Mouse (Mus musculus) ES-Bruce4 (cell line): ENCODE data around the gene Tspan11. TPM values are rescaled to one million over a fixed set of nuclear protein-coding genes. Genes with fewer than 3 reads are reported as not detected.

Experiments used
- H3K27ac ChIP-seq: 2 replicates; pipeline ENCODE4 v1.5.1; 2012; ENCODE audit warnings: low read length, inconsistent platforms; ENCODE audit not compliant: insufficient read depth
- H3K27me3 ChIP-seq: 2 replicates; pipeline ENCODE4 v1.6.1; 2012; ENCODE audit warnings: mild to moderate bottlenecking, low read length, inconsistent platforms; ENCODE audit not compliant: control insufficient read depth, poor library complexity, insufficient read depth, severe bottlenecking
- H3K36me3 ChIP-seq: 2 replicates; pipeline ENCODE4 v1.6.1; 2012; ENCODE audit warnings: inconsistent platforms, mild to moderate bottlenecking, low read length, moderate library complexity; ENCODE audit not compliant: control insufficient read depth, poor library complexity, insufficient read depth, severe bottlenecking
- H3K4me1 ChIP-seq: one replicate; pipeline ENCODE4 v1.8.1; 2011; ENCODE audit warnings: low read length; ENCODE audit not compliant: control insufficient read depth, insufficient read depth
- H3K4me3 ChIP-seq: 2 replicates; pipeline ENCODE4 v1.5.1; 2011; ENCODE audit warnings: low read depth, mild to moderate bottlenecking, low read length
- H3K9ac ChIP-seq: 2 replicates; pipeline ENCODE4 v1.6.1; 2012; ENCODE audit warnings: low read depth, mild to moderate bottlenecking, inconsistent platforms; ENCODE audit not compliant: poor library complexity, severe bottlenecking
- H3K9me3 ChIP-seq: replicated peaks from 2 replicates; pipeline ENCODE4 v1.6.1; 2012; ENCODE audit warnings: mild to moderate bottlenecking, low read length, inconsistent platforms; ENCODE audit not compliant: control insufficient read depth, poor library complexity, insufficient read depth, severe bottlenecking
- CTCF ChIP-seq: IDR thresholded peaks from one replicate; pipeline ENCODE4 v1.8.1; 2011; ENCODE audit warnings: low read depth, low read length
- EP300 ChIP-seq: IDR thresholded peaks from 2 replicates; pipeline ENCODE4 v1.6.1; 2011; ENCODE audit warnings: low read depth, low read length; ENCODE audit not compliant: insufficient read depth
- POLR2A ChIP-seq: IDR thresholded peaks from one replicate; pipeline ENCODE4 v1.8.1; 2011; ENCODE audit warnings: low read length; ENCODE audit not compliant: insufficient read depth
- polyA plus RNA-seq: library from polyadenylated mRNA; stranded (reverse); fragments of >200 nt; gene quantifications from 2 replicates; pipeline ENCODE4 v1.2.4, GENCODE M21; 2011; ENCODE audit warnings: low read depth; ENCODE audit not compliant: missing spikeins, insufficient read depth, insufficient read length

The Tspan11 gene
- polyA plus RNA-seq, 1 experiment: 0.12 TPM

DNA sequence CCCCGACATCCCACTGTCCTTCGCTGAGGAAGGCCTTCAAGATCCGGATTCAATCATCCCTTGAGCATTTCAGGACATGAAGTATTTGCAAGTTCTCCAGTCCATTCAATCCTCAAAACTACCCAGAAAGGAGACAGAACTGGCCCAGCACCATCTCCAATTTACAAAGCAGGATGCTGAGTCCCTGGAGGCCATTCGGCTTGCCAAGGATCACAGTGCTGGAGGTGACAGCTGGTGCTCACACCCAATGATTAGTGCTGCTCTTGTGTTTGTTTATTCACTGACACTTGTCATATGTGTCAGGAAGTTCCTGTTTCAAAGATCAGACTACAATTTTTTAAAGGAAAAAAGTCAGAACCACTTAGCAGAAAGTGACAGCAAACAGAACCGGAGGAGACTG, 14.3 kb downstream of the Tspan11 start:
- Histone ChIP-seq H3K4me1 (no peaks in the 10 kb centered on the region), H3K4me3 (no peak overlapping the region), H3K9me3 (no peaks in the 10 kb centered on the region), H3K27ac (no peak overlapping the region), H3K36me3 (no peaks in the 10 kb centered on the region), H3K9ac (no peak overlapping the region), H3K27me3 (no peaks in the 10 kb centered on the region)
- no peak for TF ChIP-seq POLR2A
- no peak for TF ChIP-seq CTCF
- no peak for TF ChIP-seq EP300

GRCm38 (mm10) chr6:127902559-127902958, 15.2 kb downstream of the Tspan11 start:
- Histone ChIP-seq H3K9me3 (no peaks in the 10 kb centered on the region), H3K9ac (no peak overlapping the region)

DNA sequence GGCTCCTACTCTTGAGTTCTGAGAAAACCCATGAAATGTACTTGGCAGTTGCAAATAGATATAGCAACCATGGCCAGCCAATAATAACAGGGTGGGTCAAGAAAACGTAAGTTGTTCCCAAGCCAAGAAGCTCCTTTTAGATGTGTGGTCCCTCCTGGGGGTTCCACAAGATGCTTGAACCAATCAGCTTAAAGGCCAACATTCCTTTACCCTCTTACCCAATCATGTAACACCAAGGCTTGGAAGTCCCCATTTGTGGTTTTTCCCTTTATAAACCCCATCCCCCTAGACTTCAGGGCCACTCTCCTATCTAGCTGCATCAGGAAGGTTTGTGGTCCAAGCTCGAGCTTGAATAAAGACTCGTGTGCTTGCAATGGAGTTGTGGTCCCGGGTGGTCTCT, 23.2 kb downstream of the Tspan11 start:
- Histone ChIP-seq H3K9ac (no peak overlapping the region), H3K4me3 (no peak overlapping the region), H3K4me1 (no peaks in the 10 kb centered on the region), H3K27me3 (no peaks in the 10 kb centered on the region), H3K36me3 (no peaks in the 10 kb centered on the region), H3K9me3 (no peaks in the 10 kb centered on the region), H3K27ac (no peak overlapping the region)
- no peak for TF ChIP-seq EP300
- TF ChIP-seq CTCF: no peak

More at GRCm38 (mm10) chr6:127902559-127902958, 15.2 kb downstream of the Tspan11 start:
- no peaks in the 10 kb centered on the region for H3K27me3 ChIP-seq
- H3K36me3 ChIP-seq: no peaks in the 10 kb centered on the region
- H3K4me1 ChIP-seq: no peaks in the 10 kb centered on the region
- H3K27ac ChIP-seq: no peak overlapping the region
- H3K4me3 ChIP-seq: no peak overlapping the region
- no peak for TF ChIP-seq POLR2A
- no peak for TF ChIP-seq CTCF
- no peak for TF ChIP-seq EP300

DNA sequence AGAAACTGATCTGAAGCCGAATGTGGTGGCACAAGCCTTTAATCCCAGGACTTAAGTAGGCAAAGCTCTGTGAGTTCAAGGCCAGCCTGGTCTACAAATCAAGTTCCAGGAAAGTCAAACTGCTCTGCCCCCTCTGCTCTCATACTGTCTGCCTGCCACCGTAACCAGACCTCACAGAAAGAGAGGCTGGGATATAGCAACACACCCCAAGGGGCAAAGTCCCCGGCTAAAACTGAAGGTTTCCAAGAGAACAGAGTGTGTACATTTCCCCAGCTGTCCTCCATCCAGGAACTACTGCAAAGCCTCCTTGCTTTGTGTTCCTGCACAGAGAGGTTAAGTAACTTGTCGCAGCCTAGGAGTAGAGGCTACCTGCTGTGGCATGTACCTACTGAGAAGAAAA, 24.3 kb downstream of the Tspan11 start:
- Histone ChIP-seq H3K36me3 (no peaks in the 10 kb centered on the region), H3K27me3 (no peaks in the 10 kb centered on the region), H3K9ac (no peak overlapping the region), H3K4me3 (no peak overlapping the region), H3K4me1 (no peaks in the 10 kb centered on the region), H3K9me3 (no peaks in the 10 kb centered on the region), H3K27ac (no peak overlapping the region)
- TF ChIP-seq EP300 (no peak), POLR2A (no peak), CTCF (no peak)

DNA sequence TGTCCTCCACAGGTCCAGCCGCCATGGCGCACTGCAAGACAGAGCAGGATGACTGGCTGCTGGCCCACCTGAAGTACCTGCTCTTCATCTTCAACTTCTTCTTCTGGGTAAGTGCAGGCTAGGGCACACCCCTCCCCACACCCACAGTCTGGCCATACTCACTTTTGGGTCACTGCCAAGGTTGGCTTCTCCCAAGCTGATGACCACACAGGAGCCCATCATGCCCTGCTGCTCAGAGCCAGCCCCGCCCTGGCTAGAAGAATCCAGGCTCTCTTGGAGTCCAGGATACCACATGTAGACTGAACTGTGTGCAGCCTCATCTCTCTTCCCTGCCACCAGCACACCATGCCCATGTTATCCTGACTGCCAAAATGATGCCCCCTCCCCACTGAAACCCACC, 25.5 kb downstream of the Tspan11 start:
- Histone ChIP-seq H3K9me3 (no peaks in the 10 kb centered on the region), H3K4me3 (no peak overlapping the region), H3K36me3 (no peaks in the 10 kb centered on the region), H3K27ac (no peak overlapping the region), H3K4me1 (no peaks in the 10 kb centered on the region), H3K9ac (no peak overlapping the region), H3K27me3 (no peaks in the 10 kb centered on the region)
- no peak for TF ChIP-seq POLR2A
- TF ChIP-seq EP300: no peak
- no peak for TF ChIP-seq CTCF

- TF ChIP-seq POLR2A: no peak
- no peak for TF ChIP-seq CTCF
- no peak for TF ChIP-seq EP300
- no peak overlapping the region for H3K27ac ChIP-seq
- no peaks in the 10 kb centered on the region for H3K9me3 ChIP-seq
- no peaks in the 10 kb centered on the region for H3K27me3 ChIP-seq
- H3K9ac ChIP-seq: no peak overlapping the region
- H3K36me3 ChIP-seq: no peaks in the 10 kb centered on the region
- H3K4me3 ChIP-seq: no peak overlapping the region
- H3K4me1 ChIP-seq: no peaks in the 10 kb centered on the region
Measured at GRCm38 (mm10) chr6:127916993-127917392, 29.6 kb downstream of the Tspan11 start.

- Histone ChIP-seq H3K27ac (no peak overlapping the region), H3K9me3 (no peaks in the 10 kb centered on the region), H3K4me1 (no peaks in the 10 kb centered on the region), H3K27me3 (no peaks in the 10 kb centered on the region), H3K36me3 (no peaks in the 10 kb centered on the region), H3K9ac (no peak overlapping the region), H3K4me3 (no peak overlapping the region)
- TF ChIP-seq EP300 (no peak), CTCF (peak; percentile 35), POLR2A (no peak)
Measured at GRCm38 (mm10) chr6:127917712-127918111, 30.3 kb downstream of the Tspan11 start.
